Mouse (Mus musculus) C2C12 (cell line): ENCODE measurements around the gene Ankrd52. TPM values are rescaled to one million over a fixed set of nuclear protein-coding genes. Genes with fewer than 3 reads are reported as not detected.
"Not testable (repeated sequence)": the region's sequence is repeated elsewhere in the genome, so short reads cannot be mapped to it uniquely, and the experiment has no call there.

Source experiments
- H3K27me3 ChIP-seq: one replicate; pipeline ENCODE4 v1.6.1; 2011; ENCODE audit not compliant: control insufficient read depth, insufficient read depth, insufficient read length
- H3K36me3 ChIP-seq: one replicate; pipeline ENCODE4 v1.6.1; 2011; ENCODE audit not compliant: control insufficient read depth, insufficient read depth
- H3K4me3 ChIP-seq: one replicate; pipeline ENCODE4 v1.5.1; 2011; ENCODE audit warnings: mild to moderate bottlenecking, control low read depth; ENCODE audit not compliant: poor library complexity, insufficient read depth, severe bottlenecking
- H3K79me2 ChIP-seq: one replicate; pipeline ENCODE4 v1.6.1; 2011; ENCODE audit not compliant: control insufficient read depth, insufficient read depth
- H3K79me3 ChIP-seq: one replicate; pipeline ENCODE4 v1.6.1; 2011; ENCODE audit warnings: low read depth, control low read depth
- H3ac ChIP-seq: one replicate; pipeline ENCODE3; 2011; ENCODE audit warnings: low read depth; ENCODE audit not compliant: control insufficient read depth, insufficient read length
- CEBPB ChIP-seq: IDR thresholded peaks from one replicate; pipeline ENCODE4 v1.6.1; 2011; ENCODE audit warnings: low read depth, mild to moderate bottlenecking, control low read depth, moderate library complexity
- CTCF ChIP-seq: IDR thresholded peaks from one replicate; pipeline ENCODE4 v1.5.1; 2011; ENCODE audit not compliant: control insufficient read depth, insufficient read depth, insufficient read length
- FOSL1 ChIP-seq: IDR thresholded peaks from one replicate; pipeline ENCODE4 v1.8.0; 2011; ENCODE audit warnings: mild to moderate bottlenecking, low read length; ENCODE audit not compliant: poor library complexity, insufficient read depth, severe bottlenecking
- MAX ChIP-seq: IDR thresholded peaks from one replicate; pipeline ENCODE4 v1.6.1; 2011; ENCODE audit warnings: mild to moderate bottlenecking, control low read depth
- MYOD1 ChIP-seq: IDR thresholded peaks from one replicate; pipeline ENCODE4 v1.6.1; 2011; ENCODE audit warnings: low read depth; ENCODE audit not compliant: control insufficient read depth, insufficient read length
- MYOG ChIP-seq: IDR thresholded peaks from one replicate; pipeline ENCODE4 v1.6.1; 2011; ENCODE audit not compliant: control insufficient read depth, insufficient read length; ENCODE audit errors: extremely low read depth
- USF1 ChIP-seq: IDR thresholded peaks from one replicate; pipeline ENCODE4 v1.6.1; 2011; ENCODE audit warnings: low read depth, mild to moderate bottlenecking, control low read depth, moderate library complexity
- long read RNA-seq, 2 experiments: library from polyadenylated mRNA; unstranded; transcript quantifications; one replicate each; pipeline ENCODE4 v2.0.0; 2019 to 2020
- polyA plus RNA-seq: library from polyadenylated mRNA; unstranded; fragments of >200 nt; fragmentation: generic; extraction: Trizol; gene quantifications from one replicate; pipeline ENCODE4 v1.2.1, GENCODE M21; 2012; ENCODE audit warnings: missing spikeins

Ankrd52 gene
- 35.9 TPM for polyA plus RNA-seq
- long read RNA-seq, experiment 1, partial matches to known transcripts, result 0 of 7 reads
- long read RNA-seq, experiment 1, other reads (novel, unspliced or antisense), result 6 of 7 reads
- long read RNA-seq, experiment 2, full-length matches to known transcripts, result 1 of 8 reads
- long read RNA-seq, experiment 2, partial matches to known transcripts, result 2 of 8 reads
- long read RNA-seq, experiment 2, other reads (novel, unspliced or antisense), result 5 of 8 reads

DNA sequence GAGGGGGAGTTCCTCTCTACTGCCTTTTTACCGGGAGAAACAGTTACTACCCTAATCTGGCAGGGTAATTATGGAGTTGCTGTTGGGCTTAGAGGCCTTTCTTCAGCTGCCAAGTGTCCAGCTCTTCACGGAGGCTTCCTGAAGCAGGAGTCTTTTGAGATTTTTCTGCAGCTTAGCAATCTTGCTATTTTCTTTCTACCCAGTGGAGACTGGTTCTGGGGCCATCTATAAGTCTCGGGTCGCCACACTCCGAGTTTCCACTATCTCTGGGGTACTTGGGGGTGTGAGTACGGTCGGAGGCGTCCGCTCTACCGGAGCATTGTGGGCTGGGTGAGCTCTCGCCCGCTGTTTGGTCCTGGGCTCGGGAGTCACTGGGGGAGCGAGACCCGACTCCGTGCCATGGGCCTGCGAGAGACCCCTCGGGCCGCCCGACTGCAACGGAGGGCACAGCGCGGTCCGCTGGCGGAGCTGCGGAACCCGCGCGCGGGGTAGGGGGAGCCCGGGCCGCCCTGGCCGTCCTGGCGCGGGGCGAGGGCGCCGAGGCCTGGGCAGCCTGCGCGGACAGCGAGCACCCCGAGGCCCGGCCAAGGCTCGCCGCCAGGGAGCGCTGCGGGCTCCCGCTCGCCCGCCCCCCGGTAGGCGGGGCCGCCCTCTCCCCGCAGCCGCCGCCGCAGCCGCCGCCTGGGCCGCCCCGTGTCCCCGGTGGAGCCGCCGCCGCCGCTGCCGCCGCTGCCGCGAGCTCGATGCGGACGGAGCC, at the start of gene Ankrd52:
TSS of gene Ankrd52 (plus strand) at position 661 of the 757 bp plus-strand sequence.
- TF ChIP-seq CTCF (peak; percentile 98), USF1 (no peak), CEBPB (no peak), MYOG (no peak), MYOD1 (no peak), MAX (no peak)
- Histone ChIP-seq H3K36me3 (peaks cover 35% of the 10 kb centered on the region), H3K4me3 (peak within 1 kb of the TSS; percentile 95), H3ac (peak within 1 kb of the TSS; percentile 99), H3K27me3 (no peaks in the 10 kb centered on the region), H3K79me2 (peaks cover 40% of the 10 kb centered on the region), H3K79me3 (peaks cover 19% of the 10 kb centered on the region)

DNA sequence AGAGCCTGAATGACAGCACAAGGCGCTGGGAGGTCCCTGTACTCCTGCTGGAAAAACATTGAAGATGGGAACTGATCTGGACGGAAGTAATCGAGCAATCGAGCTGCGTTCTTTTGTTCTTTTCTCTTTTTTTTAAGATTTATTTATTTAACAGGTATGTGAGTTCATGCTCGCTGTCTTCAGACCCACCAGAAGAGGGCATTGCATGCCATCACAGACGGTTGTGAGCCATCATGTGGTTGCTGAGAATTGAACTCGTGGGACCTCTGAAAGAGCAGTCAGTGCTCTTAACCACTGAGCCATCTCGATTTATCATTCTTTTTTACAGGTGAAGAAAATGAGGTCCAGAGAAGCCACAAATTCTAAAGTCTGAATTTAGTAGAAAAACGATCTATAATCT, 49.3 kb upstream of the Ankrd52 start:
- Histone ChIP-seq H3K36me3 (peaks cover 28% of the 10 kb centered on the region), H3ac (no peak overlapping the region), H3K27me3 (no peaks in the 10 kb centered on the region), H3K79me3 (peaks cover 5% of the 10 kb centered on the region), H3K4me3 (no peak overlapping the region), H3K79me2 (peaks cover 18% of the 10 kb centered on the region)
- TF ChIP-seq USF1 (no peak), FOSL1 (no peak), MYOD1 (no peak), CTCF (no peak), MYOG (no peak), MAX (no peak), CEBPB (no peak)

DNA sequence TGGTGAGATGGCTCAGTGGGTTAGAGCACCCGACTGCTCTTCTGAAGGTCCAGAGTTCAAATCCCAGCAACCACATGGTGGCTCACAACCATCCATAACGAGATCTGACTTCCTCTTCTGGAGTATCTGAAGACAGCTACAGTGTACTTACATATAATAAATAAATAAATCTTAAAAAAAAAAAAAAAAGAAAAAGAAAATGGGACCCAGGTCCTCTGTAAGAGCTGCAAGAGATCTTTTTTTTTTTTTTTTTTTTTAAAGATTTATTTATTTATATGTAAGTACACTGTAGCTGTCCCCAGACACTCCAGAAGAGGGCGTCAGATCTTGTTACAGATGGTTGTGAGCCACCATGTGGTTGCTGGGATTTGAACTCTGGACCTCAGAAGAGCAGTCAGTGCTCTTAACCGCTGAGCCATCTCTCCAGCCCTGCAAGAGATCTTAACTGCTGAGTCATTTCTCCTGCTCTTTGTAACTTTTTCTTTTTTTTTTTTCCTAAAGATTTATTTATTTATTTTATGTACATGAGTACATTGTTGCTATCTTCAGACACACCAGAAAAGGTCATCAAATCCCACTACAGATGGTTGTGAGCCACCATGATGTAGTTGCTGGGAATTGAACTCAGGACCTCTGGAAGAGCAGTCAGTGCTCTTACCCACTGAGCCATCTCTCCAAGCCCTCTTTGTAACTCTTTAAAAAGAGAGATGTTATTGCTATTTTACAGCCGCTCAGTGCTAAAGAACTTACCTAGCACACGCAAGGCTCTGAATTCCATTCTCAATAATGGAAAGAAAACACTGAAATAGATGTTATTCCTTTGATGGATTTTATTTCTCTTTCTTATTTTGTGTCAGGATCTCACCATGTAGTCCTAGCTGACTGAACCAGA, 44.3 kb upstream of the Ankrd52 start:
- H3ac ChIP-seq, result not testable (repeated sequence)

DNA sequence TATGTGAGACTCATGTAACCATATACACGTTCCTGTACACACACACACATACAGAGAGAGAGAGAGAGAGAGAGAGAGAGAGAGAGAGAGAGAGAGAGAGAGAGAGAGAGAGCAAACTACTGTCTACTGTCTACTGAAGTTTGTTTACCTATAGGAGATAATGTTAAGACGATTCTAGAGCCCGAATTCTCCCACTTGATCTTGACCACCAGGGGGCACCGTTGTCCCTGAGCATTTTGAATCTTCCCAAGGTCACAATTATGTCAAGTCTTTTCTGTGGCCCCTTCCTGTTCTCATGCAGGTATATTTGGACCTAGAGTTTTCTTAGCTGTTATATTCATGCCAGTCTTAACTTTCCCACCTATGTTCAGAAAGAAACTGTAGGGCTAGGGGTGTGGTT, 41.3 kb upstream of the Ankrd52 start:
- no peak overlapping the region for H3ac ChIP-seq
- H3K79me3 ChIP-seq, result peaks cover 30% of the 10 kb centered on the region
- no peaks in the 10 kb centered on the region for H3K27me3 ChIP-seq
- peaks cover 34% of the 10 kb centered on the region for H3K79me2 ChIP-seq
- peaks cover 19% of the 10 kb centered on the region for H3K36me3 ChIP-seq
- TF ChIP-seq CEBPB (no peak), USF1 (no peak), MAX (no peak), MYOD1 (no peak), FOSL1 (no peak), MYOG (no peak), CTCF (no peak)
- H3K4me3 ChIP-seq, result no peak overlapping the region

More for the DNA sequence above, 44.3 kb upstream of the Ankrd52 start:
- not testable (repeated sequence) for H3K79me2 ChIP-seq, H3K36me3 ChIP-seq, H3K4me3 ChIP-seq, H3K27me3 ChIP-seq, H3K79me3 ChIP-seq

DNA sequence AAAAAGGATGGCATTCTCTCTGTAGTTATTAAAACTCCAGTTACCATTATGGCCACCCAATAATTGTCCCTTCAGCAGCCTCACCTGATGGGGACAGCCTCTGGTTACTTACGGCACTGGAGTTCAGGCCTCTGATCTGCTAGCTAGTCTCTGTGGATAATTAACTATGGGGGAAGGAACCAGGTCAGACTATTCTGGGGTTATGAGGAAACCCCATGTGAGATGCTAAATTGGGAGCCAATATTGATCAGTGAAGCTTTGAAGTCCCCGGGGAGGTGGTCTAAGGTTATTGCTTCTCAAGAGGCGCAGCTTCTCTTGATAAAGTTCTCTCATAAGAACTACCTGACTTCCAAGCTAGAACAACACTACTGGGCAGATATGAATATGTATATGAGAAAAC, 40.7 kb upstream of the Ankrd52 start:
- TF ChIP-seq USF1 (no peak), MYOG (no peak), CTCF (no peak), MYOD1 (no peak), MAX (no peak), CEBPB (no peak), FOSL1 (no peak)
- H3K79me3 ChIP-seq, result peaks cover 36% of the 10 kb centered on the region
- no peak overlapping the region for H3K4me3 ChIP-seq
- H3ac ChIP-seq, result no peak overlapping the region
- no peaks in the 10 kb centered on the region for H3K27me3 ChIP-seq
- peaks cover 40% of the 10 kb centered on the region for H3K79me2 ChIP-seq
- peaks cover 25% of the 10 kb centered on the region for H3K36me3 ChIP-seq

DNA sequence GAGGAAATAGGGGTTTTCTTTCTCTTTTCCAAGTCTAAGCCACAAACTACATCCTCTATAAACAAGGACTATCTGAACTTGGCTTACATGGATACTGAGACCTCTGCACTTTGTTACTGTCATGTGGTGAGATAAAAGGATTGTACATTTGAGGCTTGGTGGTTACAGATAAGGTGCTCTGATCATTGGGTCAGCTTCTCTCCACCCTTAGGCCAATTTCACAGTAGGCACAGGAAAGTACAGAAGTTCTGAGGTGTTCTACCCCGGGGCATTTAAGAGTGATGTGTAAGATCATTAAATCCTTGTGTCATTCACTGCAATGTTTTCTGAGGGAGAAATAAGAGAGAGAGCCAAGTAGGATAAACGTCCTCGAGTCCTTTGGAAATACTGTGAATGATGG, 40.3 kb upstream of the Ankrd52 start:
- H3K27me3 ChIP-seq, result no peaks in the 10 kb centered on the region
- peaks cover 29% of the 10 kb centered on the region for H3K36me3 ChIP-seq
- peaks cover 44% of the 10 kb centered on the region for H3K79me2 ChIP-seq
- H3ac ChIP-seq, result peak overlapping the region; percentile 42
- H3K4me3 ChIP-seq, result no peak overlapping the region
- H3K79me3 ChIP-seq, result peaks cover 40% of the 10 kb centered on the region
- TF ChIP-seq MYOD1 (no peak), USF1 (no peak), CEBPB (no peak), MAX (no peak), CTCF (no peak), MYOG (no peak), FOSL1 (no peak)
